Mouse (Mus musculus): ENCODE measurements around the gene Pvrig.
"Not testable (repeated sequence)": the region's sequence is repeated elsewhere in the genome, so short reads cannot be mapped to it uniquely, and the experiment has no call there.

Gene Pvrig

GRCm38 (mm10) chr5:138341661-138342060 lies at the start of gene Pvrig:
Pvrig (plus strand) TSS chr5:138341961.
- no peak for DNase-seq (ENCODE audit: low read depth)

GRCm38 (mm10) chr5:138294158-138294557 lies 47.6 kb upstream of the Pvrig start:
- no peak for DNase-seq (ENCODE audit: low read depth)

- DNase-seq (ENCODE audit: low read depth), result no peak
Measured at GRCm38 (mm10) chr5:138299613-138300012, 42.1 kb upstream of the Pvrig start.

GRCm38 (mm10) chr5:138312795-138313194 lies 29.0 kb upstream of the Pvrig start:
- no peak for DNase-seq (ENCODE audit: low read depth)

GRCm38 (mm10) chr5:138343216-138343615 lies 1.5 kb downstream of the Pvrig start:
- DNase-seq (ENCODE audit: low read depth), result no peak

GRCm38 (mm10) chr5:138363208-138363607 lies 21.4 kb downstream of the Pvrig start:
- not testable (repeated sequence) for DNase-seq (ENCODE audit: low read depth)

GRCm38 (mm10) chr5:138365347-138365746 lies 23.6 kb downstream of the Pvrig start:
- not testable (repeated sequence) for DNase-seq (ENCODE audit: low read depth)
